ENCODE assay signal across 8 mouse cellular contexts in the genomic region with DNA sequence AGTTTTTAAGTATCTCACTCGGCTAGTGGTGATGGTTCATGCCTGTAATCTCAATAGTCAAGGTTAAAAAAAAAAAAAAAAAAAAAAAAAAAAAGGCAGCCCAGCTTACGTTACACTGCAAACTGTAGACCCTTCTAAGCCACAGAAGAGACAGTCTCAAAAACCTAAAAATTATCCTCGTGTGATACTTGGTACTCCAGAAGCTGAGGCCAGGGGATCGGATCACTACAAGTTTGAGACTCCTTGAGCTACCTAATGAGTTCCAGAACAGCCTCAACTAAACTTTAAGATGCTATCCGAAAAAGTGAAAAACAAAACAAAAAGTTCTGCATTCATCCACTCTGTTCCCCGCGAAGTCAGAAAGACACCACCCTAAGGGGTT. TPM values are rescaled to one million over a fixed set of nuclear protein-coding genes. Genes with fewer than 3 reads are reported as not detected.
DNase-seq lines count a peak whose midpoint lies in the region; ATAC-seq and TF ChIP-seq lines count a peak whose summit lies in the region.

No protein-coding gene starts in this region.

- no peak for ATAC-seq in forebrain, embryonic 15.5 days (replicated peaks)
- no peak for ATAC-seq in limb, embryonic 14.5 days (ENCODE audit: low FRiP score, low read depth)
- no peak for ATAC-seq in neural tube, embryonic 13.5 days (ENCODE audit: low read depth)

- peak overlapping the region; percentile 69 for H3K4me3 ChIP-seq in heart, adult 2 months
- peak overlapping the region; percentile 52 to 78 for H3K4me3 ChIP-seq in MEL (ENCODE audit: control insufficient read depth in 1 of 2, insufficient read depth in 1 of 2, low read depth in 2 of 2, low read length in 2 of 2)
- H3K4me3 ChIP-seq in forebrain, embryonic 15.5 days, result peak overlapping the region; percentile 97
- peak overlapping the region; percentile 87 for H3K4me3 ChIP-seq in limb, embryonic 14.5 days (replicated peaks; ENCODE audit: low read length)
- H3K4me3 ChIP-seq in neural tube, embryonic 13.5 days, result peak overlapping the region; percentile 74

- 0% methylated on average over 7 of the region's 7 CpGs for WGBS in heart, adult 2 months
- WGBS in forebrain, embryonic 15.5 days, result 2% methylated on average over 7 of the region's 7 CpGs
- 0% methylated on average over 7 of the region's 7 CpGs for WGBS in limb, embryonic 14.5 days
- 4% methylated on average over 7 of the region's 7 CpGs for WGBS in neural tube, embryonic 13.5 days

- DNase-seq in heart, adult 2 months, result no peak
- no peak for DNase-seq in heart, adult 11 months
- DNase-seq in MEL (ENCODE audit: low read depth, low spot score), result no peak
- no peak for DNase-seq in limb, embryonic 14.5 days (ENCODE audit: low spot score)
- no peak for DNase-seq in left cerebral cortex, postnatal 4 days
- no peak for DNase-seq in frontal cortex, postnatal 25 days (ENCODE audit: low spot score in 2 of 2)

- TF ChIP-seq POLR2A in heart, adult 2 months (IDR thresholded peaks at IDR 0.05; ENCODE audit: insufficient read depth, low read depth, low read length), result no peak
- TF ChIP-seq POLR2A in MEL (IDR thresholded peaks at IDR 0.05; ENCODE audit: control insufficient read depth in 1 of 2, insufficient read depth in 1 of 2, low read depth in 1 of 2, low read length in 2 of 2, poor library complexity in 1 of 2), result no peak
- no peak for TF ChIP-seq POLR2A in limb, embryonic 14.5 days (IDR thresholded peaks at IDR 0.05; ENCODE audit: borderline replicate concordance, extremely low read depth, insufficient read depth, insufficient read length)

- no peak for TF ChIP-seq EP300 in heart, adult 2 months (IDR thresholded peaks at IDR 0.05; ENCODE audit: insufficient read depth, low read depth, low read length)
- TF ChIP-seq EP300 in MEL (IDR thresholded peaks at IDR 0.05; ENCODE audit: low read depth in 1 of 2, low read length in 2 of 2), result no peak

- no peaks in the 10 kb centered on the region for H3K27me3 ChIP-seq in heart, adult 2 months (ENCODE audit: control insufficient read depth, insufficient read depth, low read length)
- no peaks in the 10 kb centered on the region for H3K27me3 ChIP-seq in MEL (ENCODE audit: control insufficient read depth in 1 of 2, insufficient read depth in 2 of 2, low read length in 2 of 2)
- no peaks in the 10 kb centered on the region for H3K27me3 ChIP-seq in forebrain, embryonic 15.5 days
- H3K27me3 ChIP-seq in limb, embryonic 14.5 days (ENCODE audit: control insufficient read depth, insufficient read depth, low read length), result no peaks in the 10 kb centered on the region
- H3K27me3 ChIP-seq in neural tube, embryonic 13.5 days, result no peaks in the 10 kb centered on the region

- peak overlapping the region; percentile 56; the same call in 1 of the 2 replicates for H3K9ac ChIP-seq in heart, adult 2 months (ENCODE audit: low read depth, low read length)
- H3K9ac ChIP-seq in MEL (ENCODE audit: control insufficient read depth, low read depth, low read length, poor library complexity, severe bottlenecking), result peak overlapping the region; percentile 86
- H3K9ac ChIP-seq in forebrain, embryonic 15.5 days (replicated peaks), result peak overlapping the region; percentile 44; the same call in 1 of the 2 replicates
- peak overlapping the region; percentile 91 for H3K9ac ChIP-seq in limb, embryonic 14.5 days (ENCODE audit: low read depth, low read length, severe bottlenecking)
- peak overlapping the region; percentile 70 for H3K9ac ChIP-seq in neural tube, embryonic 13.5 days

- peak overlapping the region; percentile 95 for H3K27ac ChIP-seq in heart, adult 2 months
- H3K27ac ChIP-seq in MEL (ENCODE audit: control insufficient read depth, low read depth, low read length), result peak overlapping the region; percentile 86
- peak overlapping the region; percentile 83 for H3K27ac ChIP-seq in forebrain, embryonic 15.5 days (replicated peaks)
- peak overlapping the region; percentile 39 for H3K27ac ChIP-seq in limb, embryonic 14.5 days (replicated peaks; ENCODE audit: low read depth, low read length)
- peak overlapping the region; percentile 75 for H3K27ac ChIP-seq in neural tube, embryonic 13.5 days (replicated peaks)

- peak overlapping the region; percentile 59 for H3K4me2 ChIP-seq in forebrain, embryonic 15.5 days (replicated peaks)
- H3K4me2 ChIP-seq in limb, embryonic 14.5 days (replicated peaks; ENCODE audit: low read depth, low read length, severe bottlenecking), result peak overlapping the region; percentile 69
- peak overlapping the region; percentile 74 for H3K4me2 ChIP-seq in neural tube, embryonic 13.5 days

- H3K4me1 ChIP-seq in heart, adult 2 months (ENCODE audit: control insufficient read depth, insufficient read depth, low read length), result peaks cover 9% of the 10 kb centered on the region
- peaks cover 3 to 5% of the 10 kb centered on the region in 2 experiments; a peak in 3 of 4 replicates for H3K4me1 ChIP-seq in MEL (ENCODE audit: control insufficient read depth in 1 of 2, insufficient read depth in 2 of 2, low read length in 2 of 2)
- peaks cover 35% of the 10 kb centered on the region for H3K4me1 ChIP-seq in forebrain, embryonic 15.5 days
- peaks cover 21% of the 10 kb centered on the region for H3K4me1 ChIP-seq in limb, embryonic 14.5 days (ENCODE audit: control insufficient read depth, insufficient read depth, low read length)
- H3K4me1 ChIP-seq in neural tube, embryonic 13.5 days (replicated peaks), result peaks cover 32% of the 10 kb centered on the region

- intact Hi-C loops in heart, adult 2 months (cut with DNase I), result loop anchor here (1.0 to 5.0 kb wide), 4 partner anchors 48 to 1780 kb away; partner anchors contain the start of genes Fbxo33, Mipol1, Prps1l3 and Trappc6b
- intact Hi-C loops in left cerebral cortex, postnatal 4 days (cut with DNase I), result no loop called here

- TF ChIP-seq RAD21 in MEL (IDR thresholded peaks at IDR 0.05; ENCODE audit: low read depth, low read length), result no peak

- H3K36me3 ChIP-seq in heart, adult 2 months (ENCODE audit: control insufficient read depth, insufficient read depth, low read length), result peaks cover 7% of the 10 kb centered on the region
- peaks cover 0 to 11% of the 10 kb centered on the region in 2 experiments; a peak in 3 of 4 replicates for H3K36me3 ChIP-seq in MEL (ENCODE audit: control insufficient read depth in 1 of 2, insufficient read depth in 2 of 2, low read length in 2 of 2)
- H3K36me3 ChIP-seq in forebrain, embryonic 15.5 days, result peaks cover 4% of the 10 kb centered on the region; the same call in 1 of the 2 replicates
- H3K36me3 ChIP-seq in limb, embryonic 14.5 days (ENCODE audit: control insufficient read depth, insufficient read depth, low read length), result peaks cover 5% of the 10 kb centered on the region
- H3K36me3 ChIP-seq in neural tube, embryonic 13.5 days, result 0 out of 2 replicates have a peak, but pooled peaks cover 2% of the 10 kb centered on the region

- H3K79me2 ChIP-seq in heart, adult 2 months (replicated peaks; ENCODE audit: control insufficient read depth, insufficient read depth, low read length), result peaks cover 3% of the 10 kb centered on the region
- H3K79me2 ChIP-seq in MEL (ENCODE audit: control insufficient read depth, insufficient read depth, low read length, poor library complexity), result peaks cover 8% of the 10 kb centered on the region

- TF ChIP-seq CTCF in heart, adult 2 months (IDR thresholded peaks at IDR 0.05), result no peak
- TF ChIP-seq CTCF in MEL (IDR thresholded peaks at IDR 0.05 in 2 of 3, conservative IDR thresholded peaks at IDR 0.05 in 1 of 3; ENCODE audit: control insufficient read depth in 1 of 3, insufficient read depth in 1 of 3, low read depth in 2 of 3, low read length in 3 of 3, poor library complexity in 1 of 3, severe bottlenecking in 1 of 3), result no peak

- no peaks in the 10 kb centered on the region for H3K9me3 ChIP-seq in MEL (replicated peaks; ENCODE audit: insufficient read depth, low read length)
- H3K9me3 ChIP-seq in forebrain, embryonic 15.5 days, result no peaks in the 10 kb centered on the region
- H3K9me3 ChIP-seq in limb, embryonic 14.5 days (ENCODE audit: control insufficient read depth, low read length), result no peaks in the 10 kb centered on the region
- H3K9me3 ChIP-seq in neural tube, embryonic 13.5 days, result no peaks in the 10 kb centered on the region

RNA-seq across cellular contexts. Expression of gene Gemin2, which starts 0.5 kb away (rescaled TPM):
- 1 to 10 TPM; 5.3 to 5.7 TPM for total RNA-seq in heart, adult 2 months (2021)
- 2.9 and 5.4 TPM in 2 replicates for polyA plus RNA-seq in heart, adult 2 months (2012; rRNA removed)
- total RNA-seq in MEL (2012; rRNA removed), result 17.7 and 18.4 TPM in 2 replicates
- polyA plus RNA-seq in MEL (2012; ENCODE audit: insufficient read depth in 1 of 2, insufficient read length in 2 of 2, low read depth in 1 of 2, low replicate concordance in 2 of 2, missing spikeins in 1 of 2), result 10 to 100 TPM in 1 of 2 experiments, not detected in 1; 19.5 TPM
- polyA plus RNA-seq in forebrain, embryonic 15.5 days (2015; fragmentation: Nextera tagmentation; extraction: Ambion mirVana), result 15.7 TPM in 2 replicates
- 15.3 and 18.3 TPM in 2 replicates for polyA plus RNA-seq in limb, embryonic 14.5 days (2012; rRNA removed)
- 16.1 and 18.0 TPM in 2 replicates for polyA plus RNA-seq in limb, embryonic 14.5 days (2014; fragmentation: Nextera tagmentation; extraction: Ambion mirVana)
- polyA plus RNA-seq in neural tube, embryonic 13.5 days (2015; fragmentation: Nextera tagmentation; extraction: Ambion mirVana), result 15.6 and 19.6 TPM in 2 replicates
- total RNA-seq in left cerebral cortex, postnatal 4 days (2021), result 1 to 10 TPM; 6.5 to 7.0 TPM

RNA-seq across cellular contexts. Expression of gene Sec23a, which starts 0.9 kb away (rescaled TPM):
- 10 to 100 TPM; 39.5 to 42.5 TPM for total RNA-seq in heart, adult 2 months (2021)
- 19.0 and 42.1 TPM in 2 replicates for polyA plus RNA-seq in heart, adult 2 months (2012; rRNA removed)
- 16.1 and 16.4 TPM in 2 replicates for total RNA-seq in MEL (2012; rRNA removed)
- polyA plus RNA-seq in MEL (2012; ENCODE audit: insufficient read depth in 1 of 2, insufficient read length in 2 of 2, low read depth in 1 of 2, low replicate concordance in 2 of 2, missing spikeins in 1 of 2), result 10 to 100 TPM; 16.7 to 98.2 TPM
- 99.4 and 102 TPM in 2 replicates for polyA plus RNA-seq in forebrain, embryonic 15.5 days (2015; fragmentation: Nextera tagmentation; extraction: Ambion mirVana)
- 67.1 and 72.6 TPM in 2 replicates for polyA plus RNA-seq in limb, embryonic 14.5 days (2012; rRNA removed)
- 97.1 and 102 TPM in 2 replicates for polyA plus RNA-seq in limb, embryonic 14.5 days (2014; fragmentation: Nextera tagmentation; extraction: Ambion mirVana)
- 101 and 110 TPM in 2 replicates for polyA plus RNA-seq in neural tube, embryonic 13.5 days (2015; fragmentation: Nextera tagmentation; extraction: Ambion mirVana)
- total RNA-seq in left cerebral cortex, postnatal 4 days (2021), result 100 to 1,000 TPM; 148 to 151 TPM

RNA-seq across cellular contexts. Expression of gene Trappc6b, which starts 48.6 kb away (rescaled TPM):
- 10 to 100 TPM; 70.8 to 86.0 TPM for total RNA-seq in heart, adult 2 months (2021)
- polyA plus RNA-seq in heart, adult 2 months (2012; rRNA removed), result 46.8 and 57.7 TPM in 2 replicates
- 45.9 and 48.1 TPM in 2 replicates for total RNA-seq in MEL (2012; rRNA removed)
- 10 to 100 TPM in 1 of 2 experiments, not detected in 1; 75.3 TPM for polyA plus RNA-seq in MEL (2012; ENCODE audit: insufficient read depth in 1 of 2, insufficient read length in 2 of 2, low read depth in 1 of 2, low replicate concordance in 2 of 2, missing spikeins in 1 of 2)
- polyA plus RNA-seq in forebrain, embryonic 15.5 days (2015; fragmentation: Nextera tagmentation; extraction: Ambion mirVana), result 150 and 159 TPM in 2 replicates
- 71.7 and 87.5 TPM in 2 replicates for polyA plus RNA-seq in limb, embryonic 14.5 days (2012; rRNA removed)
- 53.9 and 60.4 TPM in 2 replicates for polyA plus RNA-seq in limb, embryonic 14.5 days (2014; fragmentation: Nextera tagmentation; extraction: Ambion mirVana)
- 161 and 166 TPM in 2 replicates for polyA plus RNA-seq in neural tube, embryonic 13.5 days (2015; fragmentation: Nextera tagmentation; extraction: Ambion mirVana)
- total RNA-seq in left cerebral cortex, postnatal 4 days (2021), result 10 to 100 TPM; 93.2 to 99.6 TPM

RNA-seq across cellular contexts. Expression of gene Pnn, which starts 54.0 kb away (rescaled TPM):
- total RNA-seq in heart, adult 2 months (2021), result 10 to 100 TPM; 22.5 to 27.0 TPM
- polyA plus RNA-seq in heart, adult 2 months (2012; rRNA removed), result 7.6 and 10.7 TPM in 2 replicates
- total RNA-seq in MEL (2012; rRNA removed), result 36.7 and 38.4 TPM in 2 replicates
- polyA plus RNA-seq in MEL (2012; ENCODE audit: insufficient read depth in 1 of 2, insufficient read length in 2 of 2, low read depth in 1 of 2, low replicate concordance in 2 of 2, missing spikeins in 1 of 2), result 100 to 1,000 TPM; 132 to 216 TPM
- polyA plus RNA-seq in forebrain, embryonic 15.5 days (2015; fragmentation: Nextera tagmentation; extraction: Ambion mirVana), result 82.1 and 85.9 TPM in 2 replicates
- polyA plus RNA-seq in limb, embryonic 14.5 days (2012; rRNA removed), result 55.0 and 108 TPM in 2 replicates
- polyA plus RNA-seq in limb, embryonic 14.5 days (2014; fragmentation: Nextera tagmentation; extraction: Ambion mirVana), result 68.3 and 80.2 TPM in 2 replicates
- 83.2 and 95.0 TPM in 2 replicates for polyA plus RNA-seq in neural tube, embryonic 13.5 days (2015; fragmentation: Nextera tagmentation; extraction: Ambion mirVana)
- total RNA-seq in left cerebral cortex, postnatal 4 days (2021), result 10 to 100 TPM; 59.9 to 65.4 TPM

Comparison
In these comparisons a context has a peak if more than half of its experiments do, and no peak if none do; other contexts are left out.
1. H3K27ac ChIP-seq: peak in every context shown above with its lines; median percentile 95 in heart, adult 2 months; 86 in MEL; 83 in forebrain, embryonic 15.5 days; 75 in neural tube, embryonic 13.5 days; 39 in limb, embryonic 14.5 days.